Mouse (Mus musculus) embryonic facial prominence, embryonic 12.5 days (tissue): ENCODE data around the gene Mrto4. TPM values are rescaled to one million over a fixed set of nuclear protein-coding genes. Genes with fewer than 3 reads are reported as not detected.
A peak's percentile ranks its signal among the peaks of the same experiment; 100 is the strongest.

Source experiments
- ATAC-seq: fragments of 200-750 bp; cut with Nextera tagmentation; 2 replicates; pipeline ENCODE4 v1.8.0; 2017; ENCODE audit not compliant: insufficient number of reproducible peaks, insufficient read depth, low FRiP score, low TSS enrichment
- H3K27ac ChIP-seq: fragments of 300-500 bp; sonication (generic); 2 replicates; pipeline ENCODE4 v1.5.1; 2016; ENCODE audit warnings: mild to moderate bottlenecking
- H3K27me3 ChIP-seq: fragments of 300-500 bp; sonication (generic); 2 replicates; pipeline ENCODE4 v1.6.1; 2016; ENCODE audit warnings: mild to moderate bottlenecking, moderate library complexity
- H3K36me3 ChIP-seq: fragments of 300-500 bp; sonication (generic); 2 replicates; pipeline ENCODE4 v1.6.1; 2016; ENCODE audit warnings: mild to moderate bottlenecking
- H3K4me1 ChIP-seq: fragments of 300-500 bp; sonication (generic); 2 replicates; pipeline ENCODE4 v1.6.1; 2016
- H3K4me2 ChIP-seq: fragments of 300-500 bp; sonication (generic); replicated peaks from 2 replicates; pipeline ENCODE4 v1.6.1; 2016; ENCODE audit warnings: mild to moderate bottlenecking, moderate library complexity
- H3K4me3 ChIP-seq: fragments of 300-500 bp; sonication (generic); 2 replicates; pipeline ENCODE4 v1.5.1; 2016; ENCODE audit warnings: mild to moderate bottlenecking
- H3K9ac ChIP-seq: fragments of 300-500 bp; sonication (generic); 2 replicates; pipeline ENCODE4 v1.6.1; 2016; ENCODE audit warnings: mild to moderate bottlenecking, moderate library complexity
- H3K9me3 ChIP-seq: fragments of 300-500 bp; sonication (generic); 2 replicates; pipeline ENCODE4 v1.6.1; 2016; ENCODE audit warnings: mild to moderate bottlenecking, moderate library complexity
- WGBS: fragments of 180-500 bp; shearing (Covaris S2); methylation state at CpG from one replicate; pipeline ENCODE4 v1.1.7; 2016; 5-methylcytosine and 5-hydroxymethylcytosine counted together
- polyA plus RNA-seq: library from polyadenylated mRNA; unstranded; fragments of >200 nt; fragmentation: Nextera tagmentation; extraction: Ambion mirVana; gene quantifications from 2 replicates; pipeline ENCODE4 v1.2.1, GENCODE M21; 2016

The Mrto4 gene
- polyA plus RNA-seq, 1 experiment from 2014 or later = 125 TPM

GRCm38 (mm10) chr4:139336822-139337483 is 15.4 kb downstream of the Mrto4 start:
- Histone ChIP-seq H3K36me3 (no peaks in the 10 kb centered on the region), H3K9me3 (no peaks in the 10 kb centered on the region), H3K4me1 (peaks cover 3% of the 10 kb centered on the region; the same call in 1 of the 2 replicates), H3K27me3 (peaks cover 17% of the 10 kb centered on the region; the same call in 1 of the 2 replicates), H3K9ac (peak overlapping the region; percentile 24; the same call in 1 of the 2 replicates), H3K4me2 (peak overlapping the region; percentile 46), H3K4me3 (peak overlapping the region; percentile 19), H3K27ac (no peak overlapping the region)
- no peak for ATAC-seq
- 24% methylated on average over 24 of the region's 24 CpGs for WGBS

GRCm38 (mm10) chr4:139335507-139335906 is 16.9 kb downstream of the Mrto4 start:
- no peak for ATAC-seq
- 69% methylated on average over 7 of the region's 7 CpGs for WGBS

GRCm38 (mm10) chr4:139334631-139335295 is 17.6 kb downstream of the Mrto4 start:
- no peaks in the 10 kb centered on the region for H3K36me3 ChIP-seq
- peaks cover 17% of the 10 kb centered on the region for H3K27me3 ChIP-seq
- ATAC-seq = no peak

More at GRCm38 (mm10) chr4:139335507-139335906, 16.9 kb downstream of the Mrto4 start:
- no peak overlapping the region for H3K9ac ChIP-seq
- peaks cover 3% of the 10 kb centered on the region; the same call in 1 of the 2 replicates for H3K4me1 ChIP-seq
- peaks cover 17% of the 10 kb centered on the region for H3K27me3 ChIP-seq
- H3K36me3 ChIP-seq = no peaks in the 10 kb centered on the region
- no peak overlapping the region for H3K4me2 ChIP-seq
- H3K27ac ChIP-seq = no peak overlapping the region
- no peak overlapping the region for H3K4me3 ChIP-seq
- H3K9me3 ChIP-seq = no peaks in the 10 kb centered on the region

GRCm38 (mm10) chr4:139330605-139331004 is 21.8 kb downstream of the Mrto4 start:
- Histone ChIP-seq H3K27ac (no peak overlapping the region), H3K9me3 (no peaks in the 10 kb centered on the region), H3K27me3 (peaks cover 3% of the 10 kb centered on the region), H3K4me3 (peak overlapping the region; percentile 15; the same call in 1 of the 2 replicates), H3K4me2 (peak overlapping the region; percentile 29), H3K36me3 (no peaks in the 10 kb centered on the region), H3K9ac (no peak overlapping the region), H3K4me1 (no peaks in the 10 kb centered on the region)
- ATAC-seq = 0 out of 2 replicates have a peak, but pooled peaks have one; percentile 52
- 12% methylated on average over 10 of the region's 10 CpGs for WGBS

More at GRCm38 (mm10) chr4:139334631-139335295, 17.6 kb downstream of the Mrto4 start:
- Histone ChIP-seq H3K9ac (no peak overlapping the region), H3K9me3 (no peaks in the 10 kb centered on the region), H3K4me3 (no peak overlapping the region), H3K27ac (no peak overlapping the region), H3K4me1 (peaks cover 3% of the 10 kb centered on the region; the same call in 1 of the 2 replicates), H3K4me2 (no peak overlapping the region)
- WGBS = 80% methylated on average over 6 of the region's 9 CpGs

- no peaks in the 10 kb centered on the region for H3K27me3 ChIP-seq
- ATAC-seq = no peak
- no peak overlapping the region for H3K9ac ChIP-seq
- H3K36me3 ChIP-seq = peaks cover 45% of the 10 kb centered on the region
- no peaks in the 10 kb centered on the region for H3K4me1 ChIP-seq
- no peak overlapping the region for H3K27ac ChIP-seq
- H3K4me3 ChIP-seq = no peak overlapping the region
- no peak overlapping the region for H3K4me2 ChIP-seq
- no peaks in the 10 kb centered on the region for H3K9me3 ChIP-seq
- WGBS = 90% methylated on average over 4 of the region's 4 CpGs
Observed at GRCm38 (mm10) chr4:139319740-139320139, 32.6 kb downstream of the Mrto4 start.

- Histone ChIP-seq H3K27me3 (no peaks in the 10 kb centered on the region), H3K9ac (no peak overlapping the region), H3K9me3 (no peaks in the 10 kb centered on the region), H3K4me3 (no peak overlapping the region), H3K27ac (no peak overlapping the region), H3K4me2 (no peak overlapping the region), H3K36me3 (peaks cover 56% of the 10 kb centered on the region), H3K4me1 (no peaks in the 10 kb centered on the region)
- 91% methylated on average over 11 of the region's 11 CpGs for WGBS
- ATAC-seq = no peak
Observed at GRCm38 (mm10) chr4:139318449-139318848, 33.9 kb downstream of the Mrto4 start.

- no peak for ATAC-seq
- H3K4me3 ChIP-seq = no peak overlapping the region
- H3K9ac ChIP-seq = no peak overlapping the region
- H3K9me3 ChIP-seq = no peaks in the 10 kb centered on the region
- 50% methylated on average over 4 of the region's 4 CpGs for WGBS
- no peaks in the 10 kb centered on the region for H3K27me3 ChIP-seq
- 0 out of 2 replicates have a peak overlapping the region, but pooled peaks have one; percentile 89 for H3K4me2 ChIP-seq
- H3K27ac ChIP-seq = no peak overlapping the region
- H3K36me3 ChIP-seq = peaks cover 36% of the 10 kb centered on the region
- peaks cover 16% of the 10 kb centered on the region; the same call in 1 of the 2 replicates for H3K4me1 ChIP-seq
Observed at GRCm38 (mm10) chr4:139312632-139313031, 39.7 kb downstream of the Mrto4 start.

GRCm38 (mm10) chr4:139311707-139312106 is 40.7 kb downstream of the Mrto4 start:
- 21% methylated on average over 14 of the region's 14 CpGs for WGBS
- ATAC-seq = no peak

GRCm38 (mm10) chr4:139310899-139311701 is 41.3 kb downstream of the Mrto4 start:
- Histone ChIP-seq H3K9ac (peak overlapping the region; percentile 90), H3K4me3 (peak overlapping the region; percentile 88), H3K4me1 (peaks cover 16% of the 10 kb centered on the region; the same call in 1 of the 2 replicates), H3K4me2 (peak overlapping the region; percentile 89), H3K27me3 (no peaks in the 10 kb centered on the region), H3K27ac (peak overlapping the region; percentile 82), H3K9me3 (no peaks in the 10 kb centered on the region), H3K36me3 (peaks cover 29% of the 10 kb centered on the region)
- WGBS = under 1% methylated on average over 53 of the region's 53 CpGs
- ATAC-seq = peak; percentile 72

More at GRCm38 (mm10) chr4:139311707-139312106, 40.7 kb downstream of the Mrto4 start:
- peaks cover 16% of the 10 kb centered on the region; the same call in 1 of the 2 replicates for H3K4me1 ChIP-seq
- H3K27me3 ChIP-seq = no peaks in the 10 kb centered on the region
- H3K4me3 ChIP-seq = peak overlapping the region; percentile 88
- no peak overlapping the region for H3K27ac ChIP-seq
- no peaks in the 10 kb centered on the region for H3K9me3 ChIP-seq
- H3K9ac ChIP-seq = peak overlapping the region; percentile 90
- peaks cover 27% of the 10 kb centered on the region for H3K36me3 ChIP-seq
- H3K4me2 ChIP-seq = peak overlapping the region; percentile 89

GRCm38 (mm10) chr4:139310171-139310898 is 42.0 kb downstream of the Mrto4 start, which contains the start of the genes Pqlc2 and Akr7a5:
Gene Pqlc2, minus strand, starts transcription at chr4:139310708.
Gene Akr7a5, plus strand, starts transcription at chr4:139310744.
- H3K9me3 ChIP-seq = no peaks in the 10 kb centered on the region

More at GRCm38 (mm10) chr4:139310171-139310898, 42.0 kb downstream of the Mrto4 start, which contains the start of the genes Pqlc2 and Akr7a5:
- Histone ChIP-seq H3K27me3 (no peaks in the 10 kb centered on the region), H3K4me1 (peaks cover 16% of the 10 kb centered on the region; the same call in 1 of the 2 replicates), H3K36me3 (peaks cover 29% of the 10 kb centered on the region), H3K27ac (peak within 1 kb of the TSS; percentile 82), H3K4me2 (peak within 1 kb of the TSS; percentile 89), H3K9ac (peak within 1 kb of the TSS; percentile 90), H3K4me3 (peak within 1 kb of the TSS; percentile 88)
- peak; percentile 76 for ATAC-seq
- WGBS = under 1% methylated on average over 63 of the region's 63 CpGs
